Mouse (Mus musculus): Measurements from ENCODE around the gene Sult2a2. TPM values are rescaled to one million over a fixed set of nuclear protein-coding genes. Genes with fewer than 3 reads are reported as not detected.

The Sult2a2 gene
- not detected in 2 replicates for polyA plus RNA-seq (2012; ENCODE audit: low replicate concordance)

DNA sequence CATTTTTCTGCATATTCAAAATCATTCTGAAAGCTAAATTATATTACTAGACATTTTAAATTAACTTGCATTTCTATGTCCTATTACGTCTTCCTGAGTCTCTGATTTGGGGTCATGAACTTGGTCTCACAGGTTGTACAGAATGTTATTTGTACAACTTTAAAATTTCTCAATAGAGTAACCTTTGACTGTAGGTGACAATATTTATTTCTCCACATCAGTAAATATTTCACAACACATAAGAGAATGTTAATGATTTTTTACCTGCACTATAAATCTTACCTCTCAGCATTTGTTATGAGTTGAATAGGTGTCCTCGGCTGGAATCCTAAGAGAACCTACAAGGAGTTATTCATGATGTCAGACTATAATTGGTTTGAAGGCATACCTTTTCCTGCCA lies at the start of gene Sult2a2:
Sult2a2 (plus strand) TSS at position 301 of the 400 bp plus-strand sequence.

Other genes with a start within 250 kb of the Sult2a2 start
- gene Bsph2, start 162.4 kb upstream of the Sult2a2 start, polyA plus RNA-seq (2012; ENCODE audit: low replicate concordance): not detected in 2 replicates
- not detected in 2 replicates for gene Sult2a5, start 109.5 kb upstream of the Sult2a2 start, polyA plus RNA-seq (2012; ENCODE audit: low replicate concordance)
- gene Sult2a1, start 103.9 kb downstream of the Sult2a2 start, polyA plus RNA-seq (2012; ENCODE audit: low replicate concordance): not detected in 2 replicates

All from leukemia stem cell, adult 10-12 weeks (primary cell).